In genomic region chr2:75960366-75961330, GRCm38 (mm10) we compare ENCODE assay signal across 7 mouse cellular contexts. TPM values are rescaled to one million over a fixed set of nuclear protein-coding genes. Genes with fewer than 3 reads are reported as not detected.
DNase-seq lines count a peak whose midpoint lies in the region; ATAC-seq and TF ChIP-seq lines count a peak whose summit lies in the region.

No protein-coding gene starts in this region.

- peak; percentile 24 for DNase-seq in adipocyte (ENCODE audit: low spot score)
- peak; percentile 52 for DNase-seq in embryo, embryonic 10 days (ENCODE audit: low spot score)
- DNase-seq in kidney, postnatal 0 days (ENCODE audit: low spot score): peak; percentile 75
- no peak for DNase-seq in spleen, adult 12 weeks (ENCODE audit: low spot score)
- no peak for DNase-seq in MN1 (ENCODE audit: low spot score)

- no peaks in the 10 kb centered on the region for H3K36me3 ChIP-seq in heart, embryonic 14.5 days (ENCODE audit: control insufficient read depth, insufficient read depth, low read length)
- no peaks in the 10 kb centered on the region for H3K36me3 ChIP-seq in kidney, postnatal 0 days (ENCODE audit: insufficient read depth, low read length)
- H3K36me3 ChIP-seq in midbrain, embryonic 13.5 days: no peaks in the 10 kb centered on the region

- peaks cover 29 to 41% of the 10 kb centered on the region in 2 experiments for H3K4me1 ChIP-seq in heart, embryonic 14.5 days (ENCODE audit: control insufficient read depth in 2 of 2, insufficient read depth in 2 of 2, low read length in 2 of 2)
- peaks cover 21% of the 10 kb centered on the region for H3K4me1 ChIP-seq in kidney, postnatal 0 days (replicated peaks; ENCODE audit: insufficient read depth, low read length)
- peaks cover 49% of the 10 kb centered on the region for H3K4me1 ChIP-seq in midbrain, embryonic 13.5 days (replicated peaks)

- H3K4me2 ChIP-seq in heart, embryonic 14.5 days (ENCODE audit: low read length): peak overlapping the region; percentile 54
- peak overlapping the region; percentile 2; the same call in 1 of the 2 replicates for H3K4me2 ChIP-seq in kidney, postnatal 0 days (ENCODE audit: low read length)
- peak overlapping the region; percentile 43 for H3K4me2 ChIP-seq in midbrain, embryonic 13.5 days (replicated peaks)

- H3K4me3 ChIP-seq in heart, embryonic 14.5 days (ENCODE audit: control insufficient read depth in 1 of 2, insufficient read depth in 1 of 2, low read depth in 1 of 2, low read length in 2 of 2): no peak overlapping the region
- no peak overlapping the region for H3K4me3 ChIP-seq in kidney, postnatal 0 days (replicated peaks; ENCODE audit: low read depth, low read length)
- peak overlapping the region; percentile 13; the same call in 1 of the 2 replicates for H3K4me3 ChIP-seq in midbrain, embryonic 13.5 days (replicated peaks)

- H3K27ac ChIP-seq in heart, embryonic 14.5 days (replicated peaks in 1 of 2; ENCODE audit: control insufficient read depth in 1 of 2, insufficient read depth in 1 of 2, low read depth in 2 of 2, low read length in 2 of 2): peak overlapping the region; percentile 63 to 80
- H3K27ac ChIP-seq in kidney, postnatal 0 days: peak overlapping the region; percentile 15
- peak overlapping the region; percentile 45; the same call in 1 of the 2 replicates for H3K27ac ChIP-seq in midbrain, embryonic 13.5 days

- WGBS in heart, embryonic 14.5 days: 40% methylated on average over 15 of the region's 15 CpGs
- WGBS in kidney, postnatal 0 days: 44% methylated on average over 15 of the region's 15 CpGs
- 49% methylated on average over 15 of the region's 15 CpGs for WGBS in midbrain, embryonic 13.5 days

- H3K9me3 ChIP-seq in heart, embryonic 14.5 days (ENCODE audit: control insufficient read depth, low read length): no peaks in the 10 kb centered on the region
- H3K9me3 ChIP-seq in kidney, postnatal 0 days (replicated peaks; ENCODE audit: low read length): no peaks in the 10 kb centered on the region
- H3K9me3 ChIP-seq in midbrain, embryonic 13.5 days: no peaks in the 10 kb centered on the region

- H3K9ac ChIP-seq in heart, embryonic 14.5 days (ENCODE audit: low read length): no peak overlapping the region
- no peak overlapping the region; the same call in 1 of the 2 replicates for H3K9ac ChIP-seq in kidney, postnatal 0 days (ENCODE audit: low read depth, low read length)
- no peak overlapping the region for H3K9ac ChIP-seq in midbrain, embryonic 13.5 days (replicated peaks)

- no peaks in the 10 kb centered on the region for H3K27me3 ChIP-seq in heart, embryonic 14.5 days (ENCODE audit: control insufficient read depth, insufficient read depth, low read length)
- H3K27me3 ChIP-seq in kidney, postnatal 0 days (ENCODE audit: insufficient read depth, low read length): no peaks in the 10 kb centered on the region
- H3K27me3 ChIP-seq in midbrain, embryonic 13.5 days: 0 out of 2 replicates have a peak, but pooled peaks cover 3% of the 10 kb centered on the region

- peak; percentile 60 for ATAC-seq in heart, embryonic 14.5 days (ENCODE audit: insufficient number of reproducible peaks, insufficient read depth, low FRiP score, low read depth)
- ATAC-seq in kidney, postnatal 0 days (replicated peaks; ENCODE audit: low FRiP score, low read depth): peak; percentile 45; the same call in 1 of the 2 replicates
- no peak for ATAC-seq in midbrain, embryonic 13.5 days

- TF ChIP-seq CTCF in kidney, postnatal 0 days (IDR thresholded peaks at IDR 0.05; ENCODE audit: low read depth): peak; percentile 30; the same call in 1 of the 2 replicates

RNA-seq across cellular contexts. Expression of gene Ttc30a2, which starts 17.3 kb away (rescaled TPM):
- 1.1 and 1.9 TPM in 2 replicates for polyA plus RNA-seq in heart, embryonic 14.5 days (2014; fragmentation: Nextera tagmentation; extraction: Ambion mirVana)
- 0.18 and 0.51 TPM in 2 replicates for polyA plus RNA-seq in kidney, postnatal 0 days (2015; fragmentation: Nextera tagmentation; extraction: Ambion mirVana)
- 1.1 and 1.6 TPM in 2 replicates for polyA plus RNA-seq in midbrain, embryonic 13.5 days (2015; fragmentation: Nextera tagmentation; extraction: Ambion mirVana)

RNA-seq across cellular contexts. Expression of gene Ttc30a1, which starts 21.1 kb away (rescaled TPM):
- 5.8 and 6.5 TPM in 2 replicates for polyA plus RNA-seq in heart, embryonic 14.5 days (2014; fragmentation: Nextera tagmentation; extraction: Ambion mirVana)
- polyA plus RNA-seq in kidney, postnatal 0 days (2015; fragmentation: Nextera tagmentation; extraction: Ambion mirVana): 6.7 and 7.0 TPM in 2 replicates
- 8.5 TPM in 2 replicates for polyA plus RNA-seq in midbrain, embryonic 13.5 days (2015; fragmentation: Nextera tagmentation; extraction: Ambion mirVana)

RNA-seq across cellular contexts. Expression of gene Ttc30b, which starts 22.3 kb away (rescaled TPM):
- 11.7 and 12.8 TPM in 2 replicates for polyA plus RNA-seq in heart, embryonic 14.5 days (2014; fragmentation: Nextera tagmentation; extraction: Ambion mirVana)
- 14.1 and 14.5 TPM in 2 replicates for polyA plus RNA-seq in kidney, postnatal 0 days (2015; fragmentation: Nextera tagmentation; extraction: Ambion mirVana)
- polyA plus RNA-seq in midbrain, embryonic 13.5 days (2015; fragmentation: Nextera tagmentation; extraction: Ambion mirVana): 15.3 and 15.7 TPM in 2 replicates

Comparison
In these comparisons a context has a peak if more than half of its experiments do, and no peak if none do; other contexts are left out.
1. DNase-seq: peak in adipocyte (single experiment), embryo, embryonic 10 days (single experiment) and kidney, postnatal 0 days (single experiment); none in spleen, adult 12 weeks (single experiment) and MN1 (single experiment).
2. H3K27ac ChIP-seq: peak in every context shown above with its lines; median percentile 72 in heart, embryonic 14.5 days; 45 in midbrain, embryonic 13.5 days; 15 in kidney, postnatal 0 days.
3. H3K4me2 ChIP-seq: peak in every context shown above with its lines; median percentile 54 in heart, embryonic 14.5 days; 43 in midbrain, embryonic 13.5 days; 2 in kidney, postnatal 0 days.